Mouse (Mus musculus) bone marrow macrophage, adult 2 months (primary cell): ENCODE data around the gene Klk1b4.

ENCODE experiments used
- CTCF ChIP-seq: IDR thresholded peaks from 2 replicates; pipeline ENCODE4 v1.5.1; 2012; ENCODE audit warnings: low read depth, mild to moderate bottlenecking, low read length, moderate library complexity
- POLR2A ChIP-seq: IDR thresholded peaks from 2 replicates; pipeline ENCODE4 v1.6.1; 2012; ENCODE audit warnings: mild to moderate bottlenecking, low read depth, low read length, borderline replicate concordance

GRCm38 (mm10) chr7:44197891-44198290 lies 9.3 kb upstream of the Klk1b4 start, which contains the start of gene Klk1b3:
- TF ChIP-seq CTCF: no peak
- no peak for TF ChIP-seq POLR2A
